Mouse (Mus musculus): ENCODE data around the gene Nkx2-3. TPM values are rescaled to one million over a fixed set of nuclear protein-coding genes. Genes with fewer than 3 reads are reported as not detected.
A peak's percentile ranks its signal among the peaks of the same experiment; 100 is the strongest.

The Nkx2-3 gene
- polyA plus RNA-seq, 1 experiment from 2014 or later = 31.4 TPM

DNA sequence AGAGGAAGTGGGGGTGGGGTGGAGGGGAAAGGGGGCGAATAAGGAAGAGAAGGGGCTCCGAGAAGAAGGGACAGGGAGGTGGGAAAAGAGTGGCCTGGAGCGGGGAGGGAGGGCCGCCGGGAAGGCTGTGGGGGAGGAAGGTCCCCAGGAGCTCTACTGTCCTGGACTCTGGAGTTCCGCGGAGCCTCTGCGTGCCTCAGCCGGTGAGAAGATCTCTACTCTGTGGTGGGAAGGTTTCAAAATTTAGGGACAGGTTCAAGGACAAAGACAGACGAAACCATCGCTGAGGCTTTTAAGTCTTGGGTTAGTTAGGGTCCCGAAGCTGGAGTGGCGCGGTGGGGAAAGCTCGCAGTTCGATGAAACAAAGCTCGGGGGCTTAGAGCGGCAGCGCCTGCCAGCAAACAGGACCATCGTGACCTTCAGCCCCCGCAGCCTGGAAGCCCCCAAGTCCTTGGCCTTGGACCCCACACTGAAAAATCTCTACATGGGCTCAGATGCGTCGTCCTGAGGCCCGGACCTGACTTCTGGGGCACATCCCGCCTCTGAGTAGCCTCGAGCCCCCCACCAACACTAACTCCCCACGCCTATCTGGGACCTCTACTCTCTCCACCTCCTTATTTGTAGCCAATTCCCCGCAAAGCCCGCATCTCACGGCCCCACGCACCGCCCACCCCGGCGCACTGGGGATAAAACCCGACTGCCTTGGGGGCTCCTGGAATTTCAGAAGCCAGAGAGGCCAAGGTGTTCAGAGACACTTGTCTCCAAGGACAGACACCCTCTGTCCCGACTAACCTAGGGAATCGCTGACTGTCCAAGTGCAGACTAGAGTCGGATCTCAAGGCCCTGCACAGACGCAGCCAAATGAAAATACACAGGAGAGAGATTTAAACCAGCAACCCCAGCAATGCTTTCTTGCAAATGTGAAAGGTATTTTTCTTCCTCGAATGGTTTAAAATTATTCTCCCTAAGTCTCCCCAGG is 5.3 kb upstream of the Nkx2-3 start:
- no peak overlapping the region for H3K9ac ChIP-seq

DNA sequence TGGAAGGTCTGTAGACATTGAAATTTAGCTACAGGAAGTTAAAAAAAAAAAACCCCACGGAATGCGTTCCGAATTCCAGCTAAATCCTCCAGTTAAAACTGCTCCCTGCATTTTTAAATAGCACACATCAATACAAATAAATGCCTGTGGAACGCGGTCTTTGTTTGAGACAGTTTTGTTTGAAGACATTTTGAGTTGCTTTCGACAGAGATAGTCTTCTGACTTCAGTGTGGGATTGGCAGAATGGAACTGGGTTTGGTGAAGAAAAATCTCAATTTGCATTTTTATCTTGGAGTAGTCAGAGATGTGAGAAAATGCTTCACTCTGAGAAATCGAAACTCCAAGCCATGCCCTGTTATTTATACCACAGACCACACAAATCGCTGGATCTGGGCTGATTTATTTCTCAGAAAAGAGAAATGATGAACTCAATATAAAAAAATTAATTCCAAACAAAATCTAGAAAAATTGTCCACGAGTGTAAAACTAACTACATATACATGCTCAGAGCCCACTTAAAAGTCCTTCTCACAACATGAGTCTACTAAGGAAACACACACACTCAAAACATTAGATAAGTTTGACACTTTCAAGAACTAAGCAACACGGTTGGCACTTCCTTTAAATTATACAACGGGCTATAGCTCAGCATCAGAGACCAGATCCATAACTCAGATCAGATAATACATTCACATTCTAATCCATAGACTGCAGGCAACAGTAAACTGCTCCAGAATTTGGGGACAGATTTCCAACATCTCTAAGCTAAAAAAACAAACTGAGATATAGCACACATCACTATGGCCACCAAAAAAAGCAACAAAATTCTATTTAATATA is 4.1 kb upstream of the Nkx2-3 start:
- ATAC-seq (ENCODE audit: insufficient read depth, low FRiP score, low read depth) = no peak
- H3K27me3 ChIP-seq (replicated peaks) = peaks cover 81% of the 10 kb centered on the region
- 2% methylated on average over 11 of the region's 11 CpGs for WGBS
- peak overlapping the region; percentile 31; the same call in 1 of the 2 replicates for H3K4me3 ChIP-seq (replicated peaks)
- peaks cover 8% of the 10 kb centered on the region; the same call in 1 of the 2 replicates for H3K4me1 ChIP-seq
- H3K4me2 ChIP-seq = peak overlapping the region; percentile 6; the same call in 1 of the 2 replicates
- no peaks in the 10 kb centered on the region for H3K36me3 ChIP-seq
- H3K9me3 ChIP-seq = no peaks in the 10 kb centered on the region
- H3K27ac ChIP-seq = 0 out of 2 replicates have a peak overlapping the region, but pooled peaks have one; percentile 57
- no peak overlapping the region for H3K9ac ChIP-seq

More for the DNA sequence above, 5.3 kb upstream of the Nkx2-3 start:
- Histone ChIP-seq H3K36me3 (no peaks in the 10 kb centered on the region), H3K27me3 (replicated peaks) (peaks cover 81% of the 10 kb centered on the region), H3K4me1 (no peaks in the 10 kb centered on the region; the same call in 1 of the 2 replicates), H3K27ac (peak overlapping the region; percentile 57), H3K4me3 (replicated peaks) (peak overlapping the region; percentile 31), H3K9me3 (no peaks in the 10 kb centered on the region), H3K4me2 (peak overlapping the region; percentile 42)
- under 1% methylated on average over 40 of the region's 40 CpGs for WGBS
- no peak for ATAC-seq (ENCODE audit: insufficient read depth, low FRiP score, low read depth)

DNA sequence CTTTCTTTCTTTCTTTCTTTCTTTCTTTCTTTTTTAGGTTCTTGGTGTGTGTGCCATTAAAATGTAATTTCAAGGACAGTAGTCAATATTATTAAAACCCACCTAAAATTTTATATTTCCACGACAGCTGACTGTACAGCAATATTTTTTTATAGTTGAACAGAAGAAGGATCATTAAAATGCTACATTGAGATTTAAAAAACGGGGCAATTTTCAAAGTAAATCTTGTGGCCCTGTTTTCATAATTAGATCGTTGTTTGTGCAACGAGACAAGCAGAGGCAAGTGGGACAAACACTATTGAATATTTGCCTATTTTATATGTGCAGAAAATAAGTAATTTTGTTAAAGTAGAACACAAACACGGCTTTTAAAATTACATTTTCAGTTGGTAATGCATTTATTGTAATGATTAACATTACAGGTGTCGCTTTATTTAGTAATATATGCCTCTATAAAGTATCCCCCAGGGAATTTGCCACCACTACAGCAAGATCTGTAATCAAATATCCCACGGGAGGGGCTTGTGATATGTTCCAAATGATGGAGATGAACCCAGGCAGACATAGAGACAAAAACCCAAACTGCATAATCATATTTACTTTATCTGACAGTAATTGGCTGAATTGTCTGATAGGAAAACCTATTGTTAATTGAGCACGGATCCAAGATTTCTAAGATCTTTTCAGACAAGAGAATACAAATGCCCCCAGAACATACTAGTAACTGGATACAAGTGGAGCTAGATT is 3.2 kb upstream of the Nkx2-3 start:
- no peak overlapping the region for H3K4me2 ChIP-seq
- peaks cover 8% of the 10 kb centered on the region; the same call in 1 of the 2 replicates for H3K4me1 ChIP-seq
- no peaks in the 10 kb centered on the region for H3K36me3 ChIP-seq
- H3K9ac ChIP-seq = no peak overlapping the region
- no peaks in the 10 kb centered on the region for H3K9me3 ChIP-seq
- H3K27me3 ChIP-seq (replicated peaks) = peaks cover 80% of the 10 kb centered on the region
- H3K27ac ChIP-seq = no peak overlapping the region
- no peak for ATAC-seq (ENCODE audit: insufficient read depth, low FRiP score, low read depth)
- 17% methylated on average over 8 of the region's 8 CpGs for WGBS
- H3K4me3 ChIP-seq (replicated peaks) = no peak overlapping the region

DNA sequence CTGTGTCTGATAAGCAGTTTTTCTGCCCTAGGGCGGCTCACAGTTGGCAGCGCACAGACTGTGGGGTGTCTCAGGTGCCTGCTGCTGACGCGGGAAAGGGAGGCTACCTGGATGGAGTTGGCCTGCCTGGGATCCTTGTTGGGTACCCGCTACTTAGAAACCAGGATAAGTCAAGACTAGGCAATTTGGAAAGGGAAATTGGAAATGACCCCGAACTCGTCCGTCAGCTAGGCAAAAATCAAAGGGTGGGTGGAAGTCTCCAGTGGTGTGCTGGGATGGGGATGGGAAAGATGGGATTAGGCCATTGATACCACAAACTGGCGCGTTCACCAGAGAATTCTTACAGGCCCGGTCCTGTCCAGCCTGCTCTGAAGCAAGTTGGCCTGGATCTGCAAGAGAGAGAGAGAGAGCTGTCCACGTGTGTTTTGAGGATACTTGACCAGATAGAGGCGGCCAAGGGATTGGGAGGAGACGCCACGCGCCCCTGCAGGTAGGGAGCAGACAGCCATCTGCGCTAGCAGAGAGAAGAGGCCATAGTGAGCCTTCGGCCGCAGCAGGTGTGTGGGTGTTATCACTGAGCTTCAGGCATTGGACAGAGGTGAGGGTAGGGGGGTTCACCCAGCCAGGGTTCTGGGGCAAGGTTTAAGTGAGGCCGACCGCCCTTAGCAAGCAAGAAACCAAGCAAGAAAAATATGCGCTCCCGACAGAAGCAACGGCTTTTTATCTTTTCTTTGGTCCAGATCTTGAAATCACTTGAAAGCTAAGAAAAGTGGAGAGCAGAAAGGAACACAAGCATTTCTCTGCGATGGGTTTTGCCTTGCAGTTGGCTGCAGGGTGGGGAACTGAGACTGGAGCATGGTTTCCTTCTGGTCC is 2.4 kb upstream of the Nkx2-3 start:
- Histone ChIP-seq H3K27ac (no peak overlapping the region), H3K27me3 (replicated peaks) (peaks cover 80% of the 10 kb centered on the region), H3K4me1 (peaks cover 12% of the 10 kb centered on the region), H3K9me3 (no peaks in the 10 kb centered on the region), H3K36me3 (no peaks in the 10 kb centered on the region), H3K4me2 (peak overlapping the region; percentile 33), H3K4me3 (replicated peaks) (peak overlapping the region; percentile 41), H3K9ac (no peak overlapping the region)
- WGBS = 3% methylated on average over 25 of the region's 25 CpGs
- ATAC-seq (ENCODE audit: insufficient read depth, low FRiP score, low read depth) = no peak

GRCm38 (mm10) chr19:43610341-43610848 is 1.7 kb upstream of the Nkx2-3 start:
- Histone ChIP-seq H3K27ac (no peak overlapping the region), H3K36me3 (no peaks in the 10 kb centered on the region), H3K4me2 (peak overlapping the region; percentile 33), H3K9ac (no peak overlapping the region), H3K27me3 (replicated peaks) (peaks cover 79% of the 10 kb centered on the region), H3K4me1 (peaks cover 19% of the 10 kb centered on the region), H3K9me3 (no peaks in the 10 kb centered on the region), H3K4me3 (replicated peaks) (peak overlapping the region; percentile 41)
- WGBS = 5% methylated on average over 31 of the region's 32 CpGs
- ATAC-seq (ENCODE audit: insufficient read depth, low FRiP score, low read depth) = no peak

DNA sequence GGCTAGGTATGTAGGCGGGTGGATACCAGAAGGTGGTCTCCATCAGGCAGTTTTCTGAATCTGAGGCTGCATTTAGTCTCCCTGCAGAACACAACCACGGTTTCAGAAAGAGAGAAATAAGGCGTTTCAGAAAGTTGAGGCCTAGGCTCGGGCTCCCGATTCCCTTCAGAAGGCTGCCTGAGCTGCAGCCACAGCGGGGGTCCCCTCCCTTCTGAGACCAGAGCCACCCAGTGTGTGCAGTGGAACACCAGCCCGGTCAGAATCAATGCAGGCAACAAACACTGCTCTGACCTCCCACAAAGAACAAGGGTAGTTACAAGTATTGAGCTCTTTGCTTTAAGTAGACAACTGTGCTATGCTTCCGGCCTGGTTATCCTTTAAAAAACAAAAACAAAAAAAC is 1.0 kb upstream of the Nkx2-3 start:
- Histone ChIP-seq H3K27me3 (replicated peaks) (peaks cover 79% of the 10 kb centered on the region), H3K9ac (no peak overlapping the region), H3K4me3 (replicated peaks) (peak overlapping the region; percentile 41), H3K9me3 (no peaks in the 10 kb centered on the region), H3K4me1 (peaks cover 22% of the 10 kb centered on the region), H3K36me3 (no peaks in the 10 kb centered on the region), H3K4me2 (peak overlapping the region; percentile 33), H3K27ac (no peak overlapping the region)
- ATAC-seq (ENCODE audit: insufficient read depth, low FRiP score, low read depth) = no peak
- 20% methylated on average over 8 of the region's 8 CpGs for WGBS

- Histone ChIP-seq H3K4me2 (peak overlapping the region; percentile 33), H3K9me3 (no peaks in the 10 kb centered on the region), H3K4me1 (peaks cover 24% of the 10 kb centered on the region), H3K27me3 (replicated peaks) (peaks cover 79% of the 10 kb centered on the region), H3K27ac (no peak overlapping the region; the same call in 1 of the 2 replicates), H3K4me3 (replicated peaks) (peak overlapping the region; percentile 41), H3K9ac (no peak overlapping the region), H3K36me3 (no peaks in the 10 kb centered on the region)
- no peak for ATAC-seq (ENCODE audit: insufficient read depth, low FRiP score, low read depth)
- 15% methylated on average over 12 of the region's 12 CpGs for WGBS
Observed at GRCm38 (mm10) chr19:43611561-43611960, 564 bp upstream of the Nkx2-3 start.

- peak overlapping the region; percentile 33 for H3K4me2 ChIP-seq
Observed at GRCm38 (mm10) chr19:43612501-43612971, 411 bp downstream of the Nkx2-3 start.

DNA sequence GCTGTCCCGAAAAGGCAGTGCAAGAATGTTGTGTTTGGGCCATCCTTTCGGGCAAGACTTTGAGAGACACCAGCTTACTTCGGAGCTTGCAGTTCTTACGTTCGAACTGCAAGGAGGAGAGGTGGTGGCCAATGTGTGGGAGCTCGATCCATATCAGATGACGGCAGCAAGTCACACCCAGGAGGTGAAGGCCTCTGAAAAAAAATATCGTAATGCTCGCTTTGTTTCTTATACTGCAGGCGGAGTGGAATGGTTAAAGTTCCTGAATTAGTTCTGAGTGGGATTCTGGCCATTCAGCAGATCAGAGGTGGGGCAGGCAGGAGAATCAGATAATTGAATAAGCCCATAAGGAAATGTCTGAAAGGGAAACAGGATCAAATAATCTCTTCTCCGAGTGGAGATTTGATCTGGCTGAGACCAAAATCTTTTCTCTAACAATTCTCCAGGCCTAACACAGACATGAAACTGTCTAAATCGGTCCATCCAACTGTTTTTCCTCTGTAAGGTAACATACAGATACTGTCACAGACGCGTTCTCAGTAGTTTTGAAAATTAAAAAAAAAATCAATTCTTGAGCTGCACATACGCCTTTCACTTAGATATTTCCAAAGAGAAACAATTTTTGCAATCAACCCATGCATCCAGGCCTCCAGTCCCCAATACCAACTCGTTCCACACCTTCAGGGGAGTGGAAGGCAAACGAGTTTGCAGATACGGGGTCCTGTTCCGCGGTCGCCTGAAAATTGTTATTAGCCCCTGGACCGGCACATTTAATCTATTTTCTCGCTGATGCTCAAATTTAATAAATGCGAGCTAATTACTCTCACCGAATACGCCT is 1.4 kb downstream of the Nkx2-3 start:
- Histone ChIP-seq H3K4me2 (peak overlapping the region; percentile 52), H3K9me3 (no peaks in the 10 kb centered on the region), H3K27ac (no peak overlapping the region), H3K4me3 (replicated peaks) (peak overlapping the region; percentile 41), H3K4me1 (peaks cover 24% of the 10 kb centered on the region), H3K27me3 (replicated peaks) (peaks cover 87% of the 10 kb centered on the region), H3K9ac (no peak overlapping the region), H3K36me3 (no peaks in the 10 kb centered on the region)
- 3% methylated on average over 26 of the region's 26 CpGs for WGBS
- no peak for ATAC-seq (ENCODE audit: insufficient read depth, low FRiP score, low read depth)

More at GRCm38 (mm10) chr19:43612501-43612971, 411 bp downstream of the Nkx2-3 start:
- Histone ChIP-seq H3K9me3 (no peaks in the 10 kb centered on the region), H3K9ac (no peak overlapping the region), H3K4me1 (peaks cover 24% of the 10 kb centered on the region), H3K4me3 (replicated peaks) (peak overlapping the region; percentile 41), H3K27me3 (replicated peaks) (peaks cover 78% of the 10 kb centered on the region), H3K36me3 (no peaks in the 10 kb centered on the region), H3K27ac (no peak overlapping the region; the same call in 1 of the 2 replicates)
- ATAC-seq (ENCODE audit: insufficient read depth, low FRiP score, low read depth) = no peak
- 2% methylated on average over 23 of the region's 23 CpGs for WGBS
